Mouse (Mus musculus) bone marrow, adult 2 months (tissue): ENCODE data around the gene Tom1l2.

Experiments
- CTCF ChIP-seq: fragments of 200-500 bp; IDR thresholded peaks from 2 replicates; pipeline ENCODE4 v1.5.1; 2011; ENCODE audit warnings: low read length, control low read depth; ENCODE audit not compliant: control insufficient read depth, insufficient read depth
- POLR2A ChIP-seq: fragments of 200-500 bp; IDR thresholded peaks from 2 replicates; pipeline ENCODE4 v1.6.1; 2011; ENCODE audit warnings: low read depth, mild to moderate bottlenecking, control low read depth, low read length, borderline replicate concordance; ENCODE audit not compliant: control insufficient read depth

DNA sequence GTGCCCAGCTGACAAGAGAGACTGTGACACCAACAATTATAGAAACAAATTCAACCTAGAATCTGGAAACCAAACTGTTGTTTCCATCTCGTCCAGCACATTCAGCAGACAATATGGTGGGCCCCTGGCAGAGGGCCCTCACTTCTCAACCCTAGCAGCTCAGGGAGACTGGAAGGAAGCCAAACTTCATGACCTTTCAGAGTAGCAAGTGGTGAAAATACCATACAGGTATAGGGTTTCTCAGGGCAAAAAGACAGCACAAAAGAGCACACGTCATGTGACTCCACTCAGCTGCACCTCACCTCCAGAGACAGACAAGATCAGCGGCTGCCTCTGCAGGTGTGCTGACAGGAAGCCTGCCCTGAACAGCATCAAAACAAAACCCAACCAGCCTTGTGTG lies 18.6 kb downstream of the Tom1l2 start:
- no peak for TF ChIP-seq CTCF
- TF ChIP-seq POLR2A, result no peak
